Mouse (Mus musculus): ENCODE data around the gene Lmod3. TPM values are rescaled to one million over a fixed set of nuclear protein-coding genes. Genes with fewer than 3 reads are reported as not detected.

The Lmod3 gene
- total RNA-seq (2014; rRNA removed; ENCODE audit: low replicate concordance) (6.4 and 8.9 TPM in 2 replicates), polyA plus RNA-seq (2015; fragmentation: Nextera tagmentation; extraction: Ambion mirVana) (34.5 and 39.1 TPM in 2 replicates)

GRCm38 (mm10) chr6:97252711-97253221 is at the start of gene Lmod3:
Gene Lmod3, minus strand, starts transcription at chr6:97252759.
- H3K27ac ChIP-seq (ENCODE audit: low read depth) = peak within 1 kb of the TSS; percentile 98
- peaks cover 4% of the 10 kb centered on the region for H3K36me3 ChIP-seq (replicated peaks; ENCODE audit: control insufficient read depth, insufficient read depth, low read length)
- no peaks in the 10 kb centered on the region for H3K9me3 ChIP-seq (replicated peaks; ENCODE audit: control insufficient read depth, low read length)
- 9% methylated on average over 9 of the region's 9 CpGs for WGBS
- TF ChIP-seq CTCF (IDR thresholded peaks at IDR 0.05; ENCODE audit: low read depth) (no peak), EP300 (IDR thresholded peaks at IDR 0.05; ENCODE audit: low read depth) (peak; percentile 52; the same call in 1 of the 2 replicates)
- H3K27me3 ChIP-seq (ENCODE audit: control insufficient read depth, insufficient read depth, low read length) = no peaks in the 10 kb centered on the region
- DNase-seq (ENCODE audit: low spot score) = peak; percentile 93
- H3K9ac ChIP-seq (replicated peaks; ENCODE audit: low read depth, low read length) = peak within 1 kb of the TSS; percentile 66
- H3K4me3 ChIP-seq (ENCODE audit: low read depth, low read length) = peak within 1 kb of the TSS; percentile 42
- H3K4me2 ChIP-seq (ENCODE audit: low read depth, low read length) = peak within 1 kb of the TSS; percentile 60
- ATAC-seq (ENCODE audit: insufficient read depth, low read depth) = peak; percentile 92
- H3K4me1 ChIP-seq (ENCODE audit: control insufficient read depth, insufficient read depth) = no peaks in the 10 kb centered on the region

- no peak for ATAC-seq (ENCODE audit: insufficient read depth, low read depth)
- Histone ChIP-seq H3K4me1 (ENCODE audit: control insufficient read depth, insufficient read depth) (no peaks in the 10 kb centered on the region), H3K4me3 (ENCODE audit: low read depth, low read length) (no peak overlapping the region), H3K27ac (ENCODE audit: low read depth) (no peak overlapping the region), H3K36me3 (replicated peaks; ENCODE audit: control insufficient read depth, insufficient read depth, low read length) (peaks cover 42% of the 10 kb centered on the region), H3K9ac (replicated peaks; ENCODE audit: low read depth, low read length) (no peak overlapping the region), H3K4me2 (ENCODE audit: low read depth, low read length) (no peak overlapping the region), H3K27me3 (ENCODE audit: control insufficient read depth, insufficient read depth, low read length) (no peaks in the 10 kb centered on the region), H3K9me3 (replicated peaks; ENCODE audit: control insufficient read depth, low read length) (no peaks in the 10 kb centered on the region)
- WGBS = 84% methylated on average over 7 of the region's 7 CpGs
- TF ChIP-seq EP300 (IDR thresholded peaks at IDR 0.05; ENCODE audit: low read depth) (no peak), CTCF (IDR thresholded peaks at IDR 0.05; ENCODE audit: low read depth) (no peak)
- DNase-seq (ENCODE audit: low spot score) = no peak
Measured at GRCm38 (mm10) chr6:97302303-97302702, 49.7 kb upstream of the Lmod3 start.

- Histone ChIP-seq H3K36me3 (replicated peaks; ENCODE audit: control insufficient read depth, insufficient read depth, low read length) (peaks cover 47% of the 10 kb centered on the region), H3K4me3 (ENCODE audit: low read depth, low read length) (no peak overlapping the region), H3K4me1 (ENCODE audit: control insufficient read depth, insufficient read depth) (no peaks in the 10 kb centered on the region), H3K27me3 (ENCODE audit: control insufficient read depth, insufficient read depth, low read length) (no peaks in the 10 kb centered on the region), H3K27ac (ENCODE audit: low read depth) (no peak overlapping the region), H3K9ac (replicated peaks; ENCODE audit: low read depth, low read length) (no peak overlapping the region), H3K9me3 (replicated peaks; ENCODE audit: control insufficient read depth, low read length) (no peaks in the 10 kb centered on the region), H3K4me2 (ENCODE audit: low read depth, low read length) (no peak overlapping the region)
- DNase-seq (ENCODE audit: low spot score) (no peak), ATAC-seq (ENCODE audit: insufficient read depth, low read depth) (no peak)
- TF ChIP-seq EP300 (IDR thresholded peaks at IDR 0.05; ENCODE audit: low read depth) = no peak
- no peak for TF ChIP-seq CTCF (IDR thresholded peaks at IDR 0.05; ENCODE audit: low read depth)
- 73% methylated on average over 6 of the region's 6 CpGs for WGBS
Measured at GRCm38 (mm10) chr6:97300659-97301058, 48.1 kb upstream of the Lmod3 start.

- H3K36me3 ChIP-seq (replicated peaks; ENCODE audit: control insufficient read depth, insufficient read depth, low read length) = peaks cover 51% of the 10 kb centered on the region
- ATAC-seq (ENCODE audit: insufficient read depth, low read depth) = no peak
Measured at GRCm38 (mm10) chr6:97300180-97300579, 47.6 kb upstream of the Lmod3 start.

GRCm38 (mm10) chr6:97297151-97297550 is 44.6 kb upstream of the Lmod3 start:
- H3K36me3 ChIP-seq (replicated peaks; ENCODE audit: control insufficient read depth, insufficient read depth, low read length) = peaks cover 42% of the 10 kb centered on the region
- no peak overlapping the region for H3K27ac ChIP-seq (ENCODE audit: low read depth)
- peaks cover 10% of the 10 kb centered on the region for H3K4me1 ChIP-seq (ENCODE audit: control insufficient read depth, insufficient read depth)
- TF ChIP-seq CTCF (IDR thresholded peaks at IDR 0.05; ENCODE audit: low read depth) = no peak
- H3K9me3 ChIP-seq (replicated peaks; ENCODE audit: control insufficient read depth, low read length) = no peaks in the 10 kb centered on the region
- no peak overlapping the region for H3K4me3 ChIP-seq (ENCODE audit: low read depth, low read length)
- H3K9ac ChIP-seq (replicated peaks; ENCODE audit: low read depth, low read length) = no peak overlapping the region
- 47% methylated on average over 3 of the region's 3 CpGs for WGBS
- no peak overlapping the region for H3K4me2 ChIP-seq (ENCODE audit: low read depth, low read length)
- no peaks in the 10 kb centered on the region for H3K27me3 ChIP-seq (ENCODE audit: control insufficient read depth, insufficient read depth, low read length)
- DNase-seq (ENCODE audit: low spot score) (no peak), ATAC-seq (ENCODE audit: insufficient read depth, low read depth) (no peak)

More at GRCm38 (mm10) chr6:97300180-97300579, 47.6 kb upstream of the Lmod3 start:
- Histone ChIP-seq H3K4me3 (ENCODE audit: low read depth, low read length) (no peak overlapping the region), H3K27me3 (ENCODE audit: control insufficient read depth, insufficient read depth, low read length) (no peaks in the 10 kb centered on the region), H3K4me2 (ENCODE audit: low read depth, low read length) (no peak overlapping the region), H3K9me3 (replicated peaks; ENCODE audit: control insufficient read depth, low read length) (no peaks in the 10 kb centered on the region), H3K27ac (ENCODE audit: low read depth) (no peak overlapping the region), H3K9ac (replicated peaks; ENCODE audit: low read depth, low read length) (no peak overlapping the region), H3K4me1 (ENCODE audit: control insufficient read depth, insufficient read depth) (no peaks in the 10 kb centered on the region)
- WGBS = 93% methylated on average over 6 of the region's 6 CpGs
- TF ChIP-seq EP300 (IDR thresholded peaks at IDR 0.05; ENCODE audit: low read depth) (no peak), CTCF (IDR thresholded peaks at IDR 0.05; ENCODE audit: low read depth) (no peak)
- DNase-seq (ENCODE audit: low spot score) = no peak

Data from heart, postnatal 0 days (tissue).